Mouse (Mus musculus) left cerebral cortex, adult 8-10 months (tissue): ENCODE measurements around the gene Gadl1. TPM values are rescaled to one million over a fixed set of nuclear protein-coding genes. Genes with fewer than 3 reads are reported as not detected.

ENCODE experiments used
- DNase-seq, 2 experiments: peaks; one replicate each; pipeline ENCODE4 v3.0.0; 2022; ENCODE audit warnings: low spot score in 2 of 2
- total RNA-seq, 4 experiments: library from RNA; stranded (reverse); gene quantifications; 2 replicates each; pipeline ENCODE4 v1.2.4; 2022

Gene Gadl1
- total RNA-seq, 4 experiments from 2014 or later, result 0.67 to 1.6 (median 0.84) TPM

GRCm38 (mm10) chr9:116087263-116087662 is 178.0 kb downstream of the Gadl1 start:
- no peak for DNase-seq

- DNase-seq, result peak in 1 of 2 experiments; percentile 36
Measured at GRCm38 (mm10) chr9:116087880-116088279, 178.6 kb downstream of the Gadl1 start.

- DNase-seq, result no peak
Measured at GRCm38 (mm10) chr9:116088912-116089311, 179.7 kb downstream of the Gadl1 start.

- DNase-seq, result no peak
Measured at GRCm38 (mm10) chr9:116090296-116090695, 181.0 kb downstream of the Gadl1 start.

DNA sequence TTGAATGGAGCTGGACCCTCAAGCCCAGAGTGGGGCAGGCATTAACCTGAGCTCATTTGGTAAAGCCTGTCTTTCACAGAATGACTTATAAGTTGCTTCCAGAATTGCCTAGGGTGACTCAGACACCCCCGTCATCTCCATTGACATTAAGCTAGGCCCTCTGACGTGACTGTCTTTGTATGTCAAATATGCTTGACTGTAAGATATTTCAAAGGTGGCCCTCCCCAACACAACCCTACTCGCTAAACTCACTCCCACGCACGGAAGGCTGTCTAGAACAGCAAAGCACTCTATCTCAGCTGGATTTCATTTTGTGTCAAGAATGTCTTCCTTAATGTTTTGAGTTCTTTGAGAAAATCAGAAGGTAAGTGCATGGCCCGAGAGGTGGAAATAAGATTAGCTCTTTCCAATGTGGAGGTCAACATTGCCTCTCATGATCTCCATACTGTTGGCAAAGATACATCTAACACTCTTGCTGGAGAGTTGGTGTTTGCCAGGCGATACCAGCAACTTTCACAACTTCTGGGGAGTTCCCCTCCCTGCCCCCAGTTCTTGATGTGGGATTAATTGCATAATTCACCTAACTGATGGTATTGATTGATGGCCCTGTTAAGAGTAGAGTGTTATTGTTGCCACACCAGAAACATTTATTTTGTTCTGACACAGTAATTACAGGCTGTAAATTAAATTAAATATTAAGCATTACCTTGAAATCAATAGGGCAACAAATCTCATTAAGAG is 182.0 kb downstream of the Gadl1 start:
- DNase-seq, result no peak

DNA sequence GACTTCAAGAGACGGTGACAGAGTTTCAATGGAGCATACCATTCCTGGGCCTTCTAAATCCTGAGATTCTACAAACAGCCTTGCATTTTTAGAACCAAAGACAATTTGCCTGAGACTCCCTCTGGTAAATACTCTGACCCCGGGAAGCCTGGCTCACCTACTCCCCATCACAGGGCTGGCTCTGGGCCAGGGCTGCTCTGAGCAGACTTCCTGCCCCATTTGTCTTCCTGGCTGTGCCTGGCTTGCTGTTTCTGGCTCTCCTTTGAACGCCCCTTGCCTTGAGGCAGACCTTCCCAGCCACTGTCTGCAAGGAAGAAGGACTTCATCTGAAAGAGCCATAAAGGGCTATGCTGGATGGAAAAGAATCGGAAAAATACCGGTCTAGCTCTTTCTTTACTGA is 182.7 kb downstream of the Gadl1 start:
- no peak for DNase-seq

- peak in 1 of 2 experiments; percentile 27 for DNase-seq
Measured at GRCm38 (mm10) chr9:116098724-116099595, 189.7 kb downstream of the Gadl1 start.

- no peak for DNase-seq
Measured at GRCm38 (mm10) chr9:116099596-116099993, 190.3 kb downstream of the Gadl1 start.

GRCm38 (mm10) chr9:116100015-116100414 is 190.8 kb downstream of the Gadl1 start:
- DNase-seq, result no peak

DNA sequence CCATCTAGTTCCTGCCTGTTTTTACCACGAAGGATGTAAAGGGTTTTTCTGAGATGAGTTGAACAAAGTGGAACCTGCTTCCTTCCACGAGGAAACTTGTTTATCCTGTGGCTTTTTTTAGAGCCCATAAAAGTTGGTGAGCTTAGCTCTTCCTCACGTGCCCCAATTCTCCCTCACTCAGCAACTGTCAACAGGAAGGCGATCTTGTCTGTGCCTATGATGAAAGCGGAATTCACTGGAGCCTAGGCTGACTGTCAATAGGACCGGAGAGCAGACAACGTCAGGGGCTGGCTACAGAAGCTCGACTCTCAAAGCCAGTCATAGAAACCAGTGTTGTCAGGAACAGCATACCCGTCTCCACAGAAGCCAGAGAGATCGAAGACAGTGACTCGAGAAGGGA is 192.6 kb downstream of the Gadl1 start:
- DNase-seq, result no peak

GRCm38 (mm10) chr9:116104770-116105169 is 195.5 kb downstream of the Gadl1 start:
- no peak for DNase-seq

- no peak for DNase-seq
Measured at GRCm38 (mm10) chr9:116108729-116109128, 199.5 kb downstream of the Gadl1 start.

DNA sequence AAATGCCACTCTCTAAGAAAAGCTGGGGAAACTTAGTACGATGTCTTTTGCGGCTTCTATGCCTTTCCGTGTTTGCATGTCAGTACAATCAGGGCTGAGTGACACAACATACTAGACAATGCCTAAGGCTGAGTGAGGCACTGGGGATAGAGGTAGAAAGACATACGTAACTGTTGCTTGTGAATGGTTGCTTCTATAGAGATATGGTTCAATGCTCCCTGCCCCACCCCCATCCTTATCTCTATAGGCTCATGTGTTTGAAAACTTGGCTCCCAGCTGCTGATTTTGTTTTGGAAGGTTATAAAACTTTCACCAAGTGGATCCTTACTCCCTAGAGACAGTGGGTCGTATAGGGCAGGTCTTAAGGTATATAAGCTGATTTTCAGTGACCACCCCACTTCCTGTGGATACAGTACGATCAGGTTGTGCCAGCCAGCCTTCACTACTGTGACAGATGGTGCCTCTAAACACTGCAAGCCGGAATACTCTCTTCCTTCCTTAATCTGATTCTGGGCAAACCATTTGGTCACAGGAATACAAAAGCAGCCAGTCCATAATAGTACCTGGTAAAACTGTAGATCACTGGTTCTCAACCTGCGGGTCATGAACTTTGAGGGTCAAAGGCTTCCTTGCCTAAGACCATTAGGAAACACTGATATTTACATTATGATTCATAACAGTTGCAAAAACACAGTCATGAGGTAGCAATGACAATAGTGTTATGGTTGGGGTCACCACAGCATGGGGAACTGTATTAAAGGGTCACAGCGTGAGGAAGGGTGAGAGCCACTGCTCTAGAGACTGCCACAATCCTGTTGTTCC is 202.1 kb downstream of the Gadl1 start:
- DNase-seq, result no peak

DNA sequence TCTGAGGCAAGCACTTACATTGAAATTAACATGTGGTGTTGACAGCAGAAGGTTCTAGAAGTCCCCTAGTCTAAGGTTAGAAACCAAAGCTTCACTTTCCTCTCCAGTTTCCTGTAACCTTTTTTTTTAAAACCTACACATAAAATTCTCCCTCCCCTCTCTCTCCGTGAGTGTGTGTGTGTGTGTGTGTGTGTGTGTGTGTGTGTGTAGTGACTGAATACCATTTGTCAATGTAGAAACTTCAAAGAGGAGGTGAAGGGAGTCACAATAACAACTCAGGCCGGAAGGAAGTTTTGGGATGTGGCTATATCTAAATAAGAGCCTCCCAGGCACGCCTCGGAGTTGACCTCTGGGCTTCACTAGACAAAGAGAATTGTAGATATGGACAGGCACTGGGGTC is 205.1 kb downstream of the Gadl1 start:
- no peak for DNase-seq

DNA sequence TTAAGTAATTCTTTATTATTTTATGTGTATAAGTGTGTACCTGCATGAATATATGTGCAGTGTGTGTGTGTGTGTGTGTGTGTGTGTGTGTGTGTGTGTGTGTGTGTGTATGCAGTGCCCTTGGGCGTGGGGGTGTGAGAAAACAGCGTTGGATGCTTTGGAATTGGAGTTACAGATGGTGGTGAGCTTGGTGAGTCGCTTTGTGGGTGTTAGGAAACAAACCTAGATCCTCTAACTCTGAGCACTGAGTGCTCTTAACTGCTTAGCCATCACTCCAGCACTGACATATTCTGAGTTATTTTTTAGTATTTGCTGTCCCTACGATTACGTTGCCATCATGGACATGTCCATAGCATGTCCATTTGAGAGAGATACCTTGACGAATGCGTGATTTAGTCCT is 206.6 kb downstream of the Gadl1 start:
- no peak for DNase-seq

DNA sequence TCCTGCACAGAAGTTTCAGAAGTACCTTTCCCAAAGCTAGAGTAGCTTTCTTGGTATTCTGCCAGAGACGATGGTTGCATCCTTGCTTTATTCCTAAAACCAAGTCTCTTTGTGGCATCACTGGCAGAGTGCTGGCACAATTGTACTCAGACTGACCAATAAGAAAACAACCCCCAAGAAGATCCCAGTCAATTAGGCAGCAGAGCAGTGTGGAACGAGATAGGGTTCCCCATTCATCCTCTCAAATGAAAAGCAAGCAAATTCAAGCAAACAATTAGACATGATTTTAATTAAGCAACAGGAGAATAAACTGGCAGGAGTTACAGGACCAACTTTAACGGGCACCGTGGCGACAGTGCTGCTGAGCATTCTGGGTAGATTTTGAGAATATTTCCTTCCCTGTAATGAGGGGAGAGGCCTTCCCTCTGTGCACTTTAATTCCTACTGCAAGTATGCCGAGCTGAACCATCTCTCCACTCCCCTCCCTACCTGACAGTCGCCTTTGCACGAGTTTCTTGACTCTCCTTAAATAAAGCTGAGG is 209.1 kb downstream of the Gadl1 start:
- DNase-seq, result no peak

DNA sequence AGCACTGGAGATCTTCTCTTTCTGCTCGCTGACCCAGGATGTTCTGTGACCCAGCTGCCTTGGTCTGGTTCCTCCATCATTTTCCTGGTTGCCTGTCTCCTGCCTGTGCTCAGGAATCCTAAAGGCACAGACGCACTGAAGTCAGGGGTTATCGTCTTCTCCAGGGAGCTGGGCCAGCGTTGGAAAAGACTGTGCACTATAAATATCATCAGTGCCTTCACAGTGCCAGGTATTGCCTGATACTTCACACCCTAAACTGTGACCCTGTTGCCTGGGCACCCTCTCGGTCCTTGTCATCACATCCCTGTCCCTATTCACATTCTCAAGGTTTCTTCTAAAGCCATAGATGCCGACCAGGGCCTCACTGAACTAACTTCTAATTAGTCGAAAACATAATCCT is 210.7 kb downstream of the Gadl1 start:
- DNase-seq, result no peak

- no peak for DNase-seq
Measured at GRCm38 (mm10) chr9:116121472-116121871, 212.2 kb downstream of the Gadl1 start.

DNA sequence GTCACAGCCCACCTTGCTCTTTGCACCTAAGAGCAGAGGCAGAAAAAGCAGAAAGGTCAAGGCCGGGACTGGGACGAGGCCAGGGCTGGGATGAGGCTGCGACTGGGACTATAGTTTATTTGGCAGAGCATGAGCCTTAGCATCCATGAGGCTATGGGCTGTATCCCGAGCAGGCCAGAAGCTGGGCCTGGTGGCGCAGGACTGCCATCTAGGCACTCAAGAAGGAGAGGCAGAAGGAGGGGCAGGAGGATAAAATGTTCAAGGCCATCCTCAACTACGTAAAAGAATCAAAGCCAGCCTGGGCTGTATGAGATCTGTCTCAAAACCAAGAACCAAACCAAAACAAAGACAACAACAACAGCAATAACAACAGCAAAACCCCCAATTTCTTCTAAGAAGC is 213.3 kb downstream of the Gadl1 start:
- no peak for DNase-seq

- no peak for DNase-seq
Measured at GRCm38 (mm10) chr9:116122969-116123589, 213.8 kb downstream of the Gadl1 start.
